Mouse (Mus musculus) heart, postnatal 0 days (tissue): ENCODE results near the gene Ly9.

Source experiments
- CTCF ChIP-seq: IDR thresholded peaks from 2 replicates; pipeline ENCODE4 v1.5.1; 2016; ENCODE audit warnings: antibody characterized with exemption, control low read depth, low read depth
- EP300 ChIP-seq: IDR thresholded peaks from 2 replicates; pipeline ENCODE4 v1.6.1; 2016; ENCODE audit warnings: antibody characterized with exemption, low read depth

DNA sequence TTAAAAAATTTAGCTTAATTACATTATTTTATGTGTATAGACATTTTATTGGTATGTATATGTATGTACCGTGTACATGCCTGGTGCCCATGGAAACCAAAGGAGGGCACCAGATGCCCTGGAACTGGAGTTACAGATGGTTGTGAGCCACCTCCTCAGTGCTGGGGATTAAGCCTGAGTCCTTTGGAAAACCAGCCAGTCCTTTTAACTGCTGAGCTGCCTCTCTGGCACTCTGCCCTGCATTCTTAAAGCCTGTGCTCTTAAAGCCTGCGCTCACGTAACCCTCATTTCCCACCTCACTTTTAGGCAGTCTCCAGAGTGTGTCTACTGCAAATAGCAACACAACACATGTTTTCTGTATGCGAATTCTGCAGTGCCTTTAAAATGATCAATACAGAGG is 23.7 kb upstream of the Ly9 start:
- TF ChIP-seq EP300 (no peak), CTCF (no peak)
